12 mouse cellular contexts compared by ENCODE assay signal in genomic region chr2:163392436-163392835, GRCm38 (mm10). TPM values are rescaled to one million over a fixed set of nuclear protein-coding genes. Genes with fewer than 3 reads are reported as not detected.
DNase-seq lines count a peak whose midpoint lies in the region; ATAC-seq lines count a peak whose summit lies in the region.
"Had no signal": no experiment of that assay in that cellular context is flagged by ENCODE, and none has a peak within 500 bp of the region (broad histone marks: within the 10 kb centered on the region; RNA-seq: fewer than 3 reads in every experiment).

No protein-coding gene starts in this region.

- peak; percentile 48 for DNase-seq in urinary bladder, postnatal 14 days (ENCODE audit: low spot score)
- no peak for DNase-seq in urinary bladder, postnatal 36 days (ENCODE audit: low spot score in 2 of 2)
- no peak for DNase-seq in cerebellum, postnatal 25 days
- no peak for DNase-seq in spleen, postnatal 36 days (ENCODE audit: low spot score in 2 of 2)
- no peak for DNase-seq in adipocyte (ENCODE audit: low spot score)
- DNase-seq: liver, postnatal 0 days; thymus, adult 2 months had no signal

- H3K4me3 ChIP-seq in heart, embryonic 13.5 days, result peak overlapping the region; percentile 77
- H3K4me3 ChIP-seq in limb, embryonic 15.5 days, result no peak overlapping the region
- H3K4me3 ChIP-seq: embryonic facial prominence, embryonic 15.5 days; forebrain, embryonic 15.5 days; hindbrain, embryonic 15.5 days had no signal

- H3K4me2 ChIP-seq in heart, embryonic 13.5 days, result peak overlapping the region; percentile 70
- no peak overlapping the region for H3K4me2 ChIP-seq in limb, embryonic 15.5 days
- H3K4me2 ChIP-seq: embryonic facial prominence, embryonic 15.5 days; forebrain, embryonic 15.5 days; hindbrain, embryonic 15.5 days had no signal

- H3K27ac ChIP-seq in heart, embryonic 13.5 days (replicated peaks), result peak overlapping the region; percentile 98
- no peak overlapping the region for H3K27ac ChIP-seq in limb, embryonic 15.5 days
- H3K27ac ChIP-seq: embryonic facial prominence, embryonic 15.5 days; forebrain, embryonic 15.5 days; hindbrain, embryonic 15.5 days had no signal

- H3K36me3 ChIP-seq in heart, embryonic 13.5 days, result peaks cover 29% of the 10 kb centered on the region
- H3K36me3 ChIP-seq in limb, embryonic 15.5 days, result no peaks in the 10 kb centered on the region
- H3K36me3 ChIP-seq: embryonic facial prominence, embryonic 15.5 days; forebrain, embryonic 15.5 days; hindbrain, embryonic 15.5 days had no signal

- peaks cover 54% of the 10 kb centered on the region for H3K4me1 ChIP-seq in heart, embryonic 13.5 days
- H3K4me1 ChIP-seq in limb, embryonic 15.5 days, result peaks cover 8% of the 10 kb centered on the region; the same call in 1 of the 2 replicates
- H3K4me1 ChIP-seq: embryonic facial prominence, embryonic 15.5 days; forebrain, embryonic 15.5 days; hindbrain, embryonic 15.5 days had no signal

- peak; percentile 82; the same call in 1 of the 2 replicates for ATAC-seq in heart, embryonic 13.5 days (ENCODE audit: extremely low read depth, insufficient number of reproducible peaks, low FRiP score, low TSS enrichment)
- peak; percentile 61 for ATAC-seq in limb, embryonic 15.5 days (ENCODE audit: insufficient number of reproducible peaks, low FRiP score, low TSS enrichment, low read depth)
- ATAC-seq: forebrain, embryonic 15.5 days; liver, postnatal 0 days had no signal

- WGBS in heart, embryonic 13.5 days, result 25% methylated on average over 6 of the region's 6 CpGs
- WGBS in limb, embryonic 15.5 days, result 54% methylated on average over 6 of the region's 6 CpGs

- peak overlapping the region; percentile 98 for H3K9ac ChIP-seq in heart, embryonic 13.5 days
- no peak overlapping the region for H3K9ac ChIP-seq in limb, embryonic 15.5 days
- H3K9ac ChIP-seq: embryonic facial prominence, embryonic 15.5 days; forebrain, embryonic 15.5 days; hindbrain, embryonic 15.5 days; liver, postnatal 0 days had no signal

- no peaks in the 10 kb centered on the region for H3K27me3 ChIP-seq in heart, embryonic 13.5 days (replicated peaks)
- no peaks in the 10 kb centered on the region for H3K27me3 ChIP-seq in limb, embryonic 15.5 days
- H3K27me3 ChIP-seq: embryonic facial prominence, embryonic 15.5 days; forebrain, embryonic 15.5 days; hindbrain, embryonic 15.5 days had no signal

- H3K9me3 ChIP-seq in heart, embryonic 13.5 days, result no peaks in the 10 kb centered on the region
- H3K9me3 ChIP-seq in limb, embryonic 15.5 days, result no peaks in the 10 kb centered on the region
- H3K9me3 ChIP-seq: embryonic facial prominence, embryonic 15.5 days; forebrain, embryonic 15.5 days; hindbrain, embryonic 15.5 days had no signal

RNA-seq across cellular contexts. Expression of gene Jph2, which starts 5.4 kb away (rescaled TPM):
- 41.5 and 42.9 TPM in 2 replicates for polyA plus RNA-seq in heart, embryonic 13.5 days (2015; fragmentation: Nextera tagmentation; extraction: Ambion mirVana)
- polyA plus RNA-seq in limb, embryonic 15.5 days (2015; fragmentation: Nextera tagmentation; extraction: Ambion mirVana), result 2.9 and 4.5 TPM in 2 replicates

RNA-seq across cellular contexts. Expression of gene Oser1, which starts 32.1 kb away (rescaled TPM):
- polyA plus RNA-seq in heart, embryonic 13.5 days (2015; fragmentation: Nextera tagmentation; extraction: Ambion mirVana), result 54.5 and 57.3 TPM in 2 replicates
- 93.6 and 94.0 TPM in 2 replicates for polyA plus RNA-seq in limb, embryonic 15.5 days (2015; fragmentation: Nextera tagmentation; extraction: Ambion mirVana)

RNA-seq across cellular contexts. Expression of gene Gdap1l1, which starts 45.8 kb away (rescaled TPM):
- polyA plus RNA-seq in heart, embryonic 13.5 days (2015; fragmentation: Nextera tagmentation; extraction: Ambion mirVana), result 0.41 and 0.48 TPM in 2 replicates
- 0.20 and 0.22 TPM in 2 replicates for polyA plus RNA-seq in limb, embryonic 15.5 days (2015; fragmentation: Nextera tagmentation; extraction: Ambion mirVana)
- polyA plus RNA-seq: liver, postnatal 0 days had no signal
